Mouse (Mus musculus): ENCODE data around the gene Polr3gl.

DNA sequence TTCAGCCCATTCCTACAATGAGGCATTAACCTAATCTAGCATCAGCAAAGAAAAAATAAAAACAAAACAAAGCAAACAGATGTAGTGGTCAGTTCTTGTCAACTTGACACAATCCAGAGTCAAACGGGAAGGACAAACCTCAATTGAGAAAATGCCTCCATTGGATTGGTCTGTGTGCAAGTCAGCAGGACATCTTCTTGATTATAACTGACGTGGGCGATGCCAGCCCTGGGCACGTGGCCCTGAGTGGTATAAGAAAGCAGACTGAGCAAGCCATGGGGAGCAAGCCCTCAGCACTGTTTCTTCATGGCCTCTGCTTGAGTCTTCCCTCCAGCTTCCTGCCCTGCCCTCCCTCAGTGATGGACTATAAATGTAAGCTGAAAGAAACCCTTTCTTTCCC is 47.1 kb downstream of the Polr3gl start:
- TF ChIP-seq CTCF (IDR thresholded peaks at IDR 0.05; ENCODE audit: extremely low read depth, insufficient read depth, low read length) (no peak), POLR2A (IDR thresholded peaks at IDR 0.05; ENCODE audit: extremely low read depth, insufficient read depth, low read length) (no peak)
